Mouse (Mus musculus) erythroblast, embryonic 14.5 days (primary cell): ENCODE measurements at regions not wholly inside any gene's neighbourhood (a gene's known extent, or its start where the extent isn't known, plus 50 kb on each side); places are given as distances from the start of the nearest gene placed in this dataset.

Source experiments
- H3K27me3 ChIP-seq: 2 replicates; pipeline ENCODE4 v1.6.1; 2012; ENCODE audit warnings: inconsistent platforms; ENCODE audit not compliant: control insufficient read depth
- H3K36me3 ChIP-seq: 2 replicates; pipeline ENCODE4 v1.6.1; 2012; ENCODE audit warnings: mild to moderate bottlenecking, inconsistent platforms; ENCODE audit not compliant: control insufficient read depth
- H3K4me1 ChIP-seq: 2 replicates; pipeline ENCODE4 v1.6.1; 2012; ENCODE audit warnings: inconsistent platforms; ENCODE audit not compliant: control insufficient read depth
- H3K4me3 ChIP-seq: replicated peaks from 2 replicates; pipeline ENCODE3; 2012; ENCODE audit warnings: moderate library complexity, mild to moderate bottlenecking, inconsistent platforms
- H3K9me3 ChIP-seq: 2 replicates; pipeline ENCODE4 v1.6.1; 2012; ENCODE audit warnings: low read length, inconsistent platforms, mixed read lengths; ENCODE audit not compliant: control insufficient read depth
- GATA1 ChIP-seq: IDR thresholded peaks from 2 replicates; pipeline ENCODE4 v1.6.1; 2012; ENCODE audit warnings: low read length, inconsistent platforms, mixed read lengths
- TAL1 ChIP-seq: IDR thresholded peaks from 3 replicates; pipeline ENCODE4 v1.6.1; 2012; ENCODE audit warnings: low read length, inconsistent platforms, mixed read lengths

DNA sequence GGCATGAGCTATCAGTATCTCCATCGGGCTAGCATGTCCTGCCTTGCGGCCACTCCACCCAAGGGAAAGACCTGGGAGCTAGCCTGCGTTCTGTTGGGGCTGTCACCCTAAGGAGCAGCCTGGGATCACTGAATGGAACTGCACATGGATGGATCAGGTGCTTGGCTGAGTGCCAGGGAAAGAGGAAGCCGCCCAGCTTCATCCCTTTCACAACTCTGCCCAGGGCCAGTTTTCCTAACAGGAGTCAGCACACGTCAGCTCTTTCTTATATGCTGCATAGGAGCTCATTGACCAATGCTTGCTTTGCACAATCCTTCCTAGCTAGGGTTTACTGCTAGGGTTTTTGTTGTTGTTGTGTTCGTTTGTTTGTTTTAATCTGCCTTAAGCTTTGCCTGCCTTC is 134.3 kb upstream of the Mylip start:
- H3K4me1 ChIP-seq, result no peaks in the 10 kb centered on the region
- TF ChIP-seq GATA1 (no peak), TAL1 (no peak)
- peaks cover 26% of the 10 kb centered on the region for H3K27me3 ChIP-seq

DNA sequence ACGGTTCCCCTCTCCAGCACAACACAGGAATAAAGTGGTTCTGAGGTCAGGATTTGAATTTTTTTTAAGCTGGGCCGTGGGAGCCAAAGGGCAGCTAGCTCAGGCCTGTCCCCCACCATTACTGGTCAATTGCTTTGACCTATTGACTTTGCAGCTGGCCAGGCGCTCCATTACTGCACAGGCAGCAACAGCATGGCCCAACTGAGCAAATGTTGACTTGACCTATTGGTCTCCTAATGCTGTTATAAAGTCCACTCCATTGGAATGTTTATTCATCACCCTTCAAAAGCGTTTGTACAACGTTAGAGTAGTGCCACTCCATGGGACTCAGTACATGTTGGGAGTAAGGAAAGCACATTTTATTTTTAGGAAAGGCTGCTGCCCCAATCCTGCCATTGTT is 127.5 kb upstream of the Mylip start:
- Histone ChIP-seq H3K27me3 (peaks cover 25% of the 10 kb centered on the region; the same call in 1 of the 2 replicates), H3K9me3 (no peaks in the 10 kb centered on the region), H3K4me3 (no peak overlapping the region), H3K4me1 (no peaks in the 10 kb centered on the region), H3K36me3 (no peaks in the 10 kb centered on the region)
- no peak for TF ChIP-seq GATA1
- no peak for TF ChIP-seq TAL1

More for the DNA sequence above, 134.3 kb upstream of the Mylip start:
- H3K36me3 ChIP-seq, result no peaks in the 10 kb centered on the region
- no peak overlapping the region for H3K4me3 ChIP-seq
- no peaks in the 10 kb centered on the region for H3K9me3 ChIP-seq

DNA sequence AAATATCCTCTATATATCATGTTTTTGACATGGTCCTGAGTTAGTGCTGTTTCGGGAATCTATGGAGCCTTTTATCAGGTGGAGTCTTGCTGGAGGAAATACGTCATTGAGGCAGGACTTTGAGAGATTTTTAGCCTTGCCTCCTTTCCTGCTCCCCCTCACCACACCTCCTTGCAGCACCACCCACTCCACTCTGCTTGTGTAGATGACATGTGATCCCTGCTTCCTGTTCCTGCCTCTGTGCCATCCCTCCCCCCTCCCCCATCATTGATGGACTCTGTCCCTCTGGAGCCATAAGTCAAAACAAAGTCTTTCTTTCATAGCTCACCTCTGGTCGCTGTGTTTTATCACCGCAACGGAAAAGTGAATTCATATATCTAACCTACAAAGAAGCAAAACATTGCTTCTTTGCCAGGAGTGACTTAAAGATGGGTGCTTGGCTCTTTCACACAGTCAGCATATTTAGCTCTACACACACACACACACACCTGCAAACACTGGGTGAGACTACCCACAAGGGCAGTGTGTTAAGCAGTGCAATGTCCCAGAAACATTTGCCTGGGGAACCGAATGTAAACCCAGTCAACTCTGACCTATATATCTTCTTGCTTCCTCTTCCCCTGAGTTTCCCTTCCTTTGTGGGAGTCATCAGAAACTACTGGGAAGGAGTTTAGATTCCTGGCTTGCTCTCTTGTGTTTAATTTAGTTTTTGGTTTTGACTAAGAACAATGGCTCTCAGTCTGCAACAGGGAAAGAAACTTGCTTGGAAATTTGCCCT is 123.1 kb upstream of the Mylip start:
- H3K9me3 ChIP-seq, result no peaks in the 10 kb centered on the region
- peaks cover 2% of the 10 kb centered on the region for H3K4me1 ChIP-seq
- no peak overlapping the region for H3K4me3 ChIP-seq
- no peaks in the 10 kb centered on the region for H3K36me3 ChIP-seq
- no peak for TF ChIP-seq GATA1
- no peak for TF ChIP-seq TAL1
- H3K27me3 ChIP-seq, result peaks cover 44% of the 10 kb centered on the region

DNA sequence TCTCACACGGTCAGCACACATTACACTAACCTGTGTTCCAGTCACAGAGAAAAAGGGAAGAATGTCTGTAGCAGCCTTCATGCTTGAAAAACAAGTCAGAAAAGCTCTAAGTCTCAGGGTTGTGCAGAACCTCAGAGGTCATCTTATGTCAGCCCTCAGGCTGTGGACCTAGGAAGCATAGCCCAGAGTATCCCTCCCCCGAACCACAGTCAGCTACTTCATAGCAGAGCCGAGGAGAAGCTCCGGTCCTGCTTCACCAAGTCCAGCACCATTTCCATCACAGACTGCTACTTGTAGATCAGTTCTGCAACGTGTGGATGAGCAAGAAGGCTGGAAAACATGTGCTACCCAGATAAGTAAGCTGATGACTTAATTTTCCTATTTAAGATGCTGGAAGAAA is 122.1 kb upstream of the Mylip start:
- Histone ChIP-seq H3K4me1 (peaks cover 2% of the 10 kb centered on the region), H3K36me3 (no peaks in the 10 kb centered on the region), H3K27me3 (peaks cover 48% of the 10 kb centered on the region), H3K9me3 (no peaks in the 10 kb centered on the region), H3K4me3 (no peak overlapping the region)
- no peak for TF ChIP-seq GATA1
- TF ChIP-seq TAL1, result no peak

DNA sequence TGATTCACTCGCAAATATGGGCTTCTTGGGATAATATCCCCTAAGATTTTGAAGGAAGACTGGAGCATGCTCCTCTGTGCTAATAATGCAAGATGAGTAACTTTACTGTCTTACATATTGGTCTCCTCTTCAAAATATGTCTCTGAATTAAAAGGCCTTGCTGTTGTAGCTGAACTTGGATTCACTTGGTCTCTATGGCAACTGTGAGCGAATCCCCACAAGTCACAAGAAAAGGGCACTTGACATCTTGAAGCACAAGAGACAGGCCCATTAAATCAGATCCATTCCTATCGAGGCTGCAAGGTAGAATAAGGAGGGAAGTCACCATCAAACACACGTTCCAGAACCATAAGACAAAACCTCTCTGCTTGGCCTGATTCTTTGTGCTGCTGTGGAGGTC is 121.6 kb upstream of the Mylip start:
- Histone ChIP-seq H3K9me3 (no peaks in the 10 kb centered on the region), H3K27me3 (peaks cover 50% of the 10 kb centered on the region), H3K36me3 (no peaks in the 10 kb centered on the region), H3K4me1 (peaks cover 2% of the 10 kb centered on the region), H3K4me3 (no peak overlapping the region)
- no peak for TF ChIP-seq TAL1
- TF ChIP-seq GATA1, result no peak

DNA sequence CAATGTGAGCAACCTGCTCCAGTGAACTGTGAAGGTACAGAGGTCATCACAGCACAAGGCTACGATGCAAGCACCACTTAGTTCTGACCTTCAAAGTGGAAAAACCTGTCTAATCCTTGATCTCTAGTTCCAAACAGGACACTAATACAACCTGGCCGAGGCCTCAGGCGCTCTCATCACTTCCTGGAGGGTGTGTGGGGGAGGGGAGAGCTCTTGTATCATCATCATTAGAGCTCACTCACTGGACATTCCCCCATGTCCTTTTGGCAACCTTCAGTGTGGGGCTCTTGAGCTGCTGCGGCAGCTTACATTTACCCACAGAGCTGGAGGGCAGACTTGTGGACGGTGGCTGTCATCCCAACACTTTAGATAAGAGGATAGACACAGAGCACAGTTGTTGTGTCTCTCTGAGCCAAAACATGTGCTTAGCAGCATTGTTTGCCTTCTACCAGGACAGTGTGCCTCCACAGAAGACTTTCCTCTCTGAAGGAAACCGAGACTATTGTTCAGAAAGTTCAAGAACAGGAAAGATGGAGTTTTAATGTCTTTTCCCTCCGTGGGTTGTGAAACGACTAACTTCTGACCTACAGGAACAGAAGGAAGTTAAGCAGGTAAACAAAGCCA is 115.2 kb upstream of the Mylip start:
- peaks cover 44% of the 10 kb centered on the region; the same call in 1 of the 2 replicates for H3K27me3 ChIP-seq
- H3K36me3 ChIP-seq, result no peaks in the 10 kb centered on the region
- no peak overlapping the region for H3K4me3 ChIP-seq
- H3K9me3 ChIP-seq, result peaks cover 3% of the 10 kb centered on the region; the same call in 1 of the 2 replicates
- peaks cover 2% of the 10 kb centered on the region; the same call in 1 of the 2 replicates for H3K4me1 ChIP-seq
- TF ChIP-seq TAL1, result no peak
- TF ChIP-seq GATA1, result no peak

DNA sequence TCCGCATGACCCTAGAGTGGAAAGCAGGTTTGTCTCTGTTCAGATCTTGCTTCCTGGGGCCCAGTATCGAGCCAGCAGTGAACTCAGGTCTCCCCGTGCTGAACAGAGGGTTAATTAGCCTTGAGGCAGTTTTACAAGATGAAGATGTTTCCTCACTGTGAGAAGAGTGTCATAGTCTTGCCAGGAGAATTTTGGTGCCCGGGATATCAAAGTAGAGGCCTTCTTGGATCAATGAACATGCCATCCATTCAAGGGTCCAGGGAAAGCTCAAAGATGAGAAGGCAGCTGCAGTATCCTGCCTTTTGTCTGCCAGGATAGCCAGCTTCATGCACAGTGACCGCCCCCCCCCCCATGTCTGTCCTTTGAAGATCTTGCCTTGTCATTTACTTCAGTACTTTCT is 114.2 kb upstream of the Mylip start:
- no peaks in the 10 kb centered on the region for H3K36me3 ChIP-seq
- H3K4me3 ChIP-seq, result no peak overlapping the region
- no peak for TF ChIP-seq GATA1
- TF ChIP-seq TAL1, result no peak
- H3K4me1 ChIP-seq, result no peaks in the 10 kb centered on the region
- peaks cover 40% of the 10 kb centered on the region; the same call in 1 of the 2 replicates for H3K27me3 ChIP-seq
- peaks cover 3% of the 10 kb centered on the region; the same call in 1 of the 2 replicates for H3K9me3 ChIP-seq

DNA sequence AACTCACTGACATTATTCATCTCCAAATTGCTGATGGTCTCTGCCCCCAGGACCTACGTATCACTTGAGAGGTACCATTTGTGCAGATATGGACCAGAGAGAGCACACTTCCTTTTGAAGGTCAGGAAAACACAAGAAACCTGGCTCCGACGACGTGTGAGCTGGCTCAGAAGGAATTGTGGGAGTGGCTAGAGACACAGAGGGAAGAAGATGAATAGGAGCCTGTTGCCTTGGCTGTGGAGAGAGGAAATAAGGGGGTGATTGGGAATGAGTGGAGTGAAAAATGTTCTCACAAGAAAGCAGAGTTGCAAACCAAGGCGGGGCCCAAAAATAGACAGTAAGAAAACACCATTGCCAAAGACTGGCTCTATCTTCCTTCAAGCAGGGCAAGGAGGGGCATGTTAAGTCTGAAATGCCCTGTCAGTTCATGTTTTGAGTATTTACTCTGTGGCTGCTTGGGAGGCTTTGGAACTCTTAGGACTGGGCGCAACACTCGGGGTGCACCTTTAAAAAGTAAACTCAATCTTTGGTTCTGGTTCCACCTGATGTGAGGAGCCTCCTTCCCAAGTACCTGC is 111.6 kb upstream of the Mylip start:
- Histone ChIP-seq H3K9me3 (peaks cover 3% of the 10 kb centered on the region; the same call in 1 of the 2 replicates), H3K4me1 (no peaks in the 10 kb centered on the region), H3K27me3 (peaks cover 43% of the 10 kb centered on the region; the same call in 1 of the 2 replicates), H3K4me3 (no peak overlapping the region), H3K36me3 (no peaks in the 10 kb centered on the region)
- TF ChIP-seq TAL1 (no peak), GATA1 (no peak)

DNA sequence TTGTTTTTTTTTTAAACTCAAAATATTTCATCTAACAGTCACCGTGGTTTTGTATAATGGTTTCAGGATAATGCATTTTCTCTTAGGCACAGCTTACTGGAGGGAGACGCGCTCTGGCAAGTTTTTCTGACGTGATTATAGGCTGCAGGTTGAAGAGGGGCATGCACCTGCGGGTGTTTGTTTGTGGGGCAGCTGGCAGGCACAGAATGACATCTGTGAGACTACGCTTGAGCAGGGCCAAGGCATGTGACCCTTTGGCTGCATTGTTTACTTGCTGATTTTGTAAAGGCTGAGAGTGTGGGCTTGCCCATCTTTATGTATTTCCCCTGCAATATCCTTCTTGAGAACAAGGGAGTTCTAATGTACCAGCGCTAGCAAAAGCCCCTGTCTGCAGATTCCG is 108.4 kb upstream of the Mylip start:
- Histone ChIP-seq H3K36me3 (no peaks in the 10 kb centered on the region), H3K27me3 (peaks cover 32% of the 10 kb centered on the region), H3K9me3 (peaks cover 2% of the 10 kb centered on the region; the same call in 1 of the 2 replicates), H3K4me1 (no peaks in the 10 kb centered on the region), H3K4me3 (no peak overlapping the region)
- TF ChIP-seq GATA1, result no peak
- TF ChIP-seq TAL1, result no peak
